Mouse (Mus musculus) lung, adult 2 months (tissue): ENCODE results near the gene Aifm1. TPM values are rescaled to one million over a fixed set of nuclear protein-coding genes. Genes with fewer than 3 reads are reported as not detected.
"Not testable (repeated sequence)": the region's sequence is repeated elsewhere in the genome, so short reads cannot be mapped to it uniquely, and the experiment has no call there.

Experiments used
- DNase-seq: peaks from one replicate; pipeline ENCODE4 v3.0.0; 2022
- H3K4me1 ChIP-seq: fragments of 200-500 bp; 2 replicates; pipeline ENCODE4 v1.6.1; 2011; ENCODE audit warnings: low read length; ENCODE audit not compliant: control insufficient read depth, insufficient read depth
- H3K4me3 ChIP-seq: fragments of 200-500 bp; replicated peaks from 2 replicates; pipeline ENCODE3; 2011; ENCODE audit warnings: low read depth, mild to moderate bottlenecking, control low read depth, low read length; ENCODE audit errors: extremely low read depth
- CTCF ChIP-seq: fragments of 200-500 bp; IDR thresholded peaks from 2 replicates; pipeline ENCODE4 v1.5.1; 2011; ENCODE audit warnings: mild to moderate bottlenecking, low read length, control low read depth; ENCODE audit not compliant: insufficient read depth
- POLR2A ChIP-seq: fragments of 200-500 bp; IDR thresholded peaks from 2 replicates; pipeline ENCODE4 v1.6.1; 2011; ENCODE audit warnings: low read depth, mild to moderate bottlenecking, control low read depth, low read length, borderline replicate concordance; ENCODE audit errors: extremely low read depth
- WGBS: fragments of 180-500 bp; shearing (Covaris S2); methylation state at CpG from one replicate; pipeline ENCODE4 v1.1.7; 2018; 5-methylcytosine and 5-hydroxymethylcytosine counted together
- polyA plus RNA-seq: library from polyadenylated mRNA; depleted of rRNA; stranded (reverse); fragments of >200 nt; gene quantifications from 2 replicates; pipeline ENCODE4 v1.2.3, GENCODE M21; 2012

Gene Aifm1
- polyA plus RNA-seq, 1 experiment: 10.6 TPM

DNA sequence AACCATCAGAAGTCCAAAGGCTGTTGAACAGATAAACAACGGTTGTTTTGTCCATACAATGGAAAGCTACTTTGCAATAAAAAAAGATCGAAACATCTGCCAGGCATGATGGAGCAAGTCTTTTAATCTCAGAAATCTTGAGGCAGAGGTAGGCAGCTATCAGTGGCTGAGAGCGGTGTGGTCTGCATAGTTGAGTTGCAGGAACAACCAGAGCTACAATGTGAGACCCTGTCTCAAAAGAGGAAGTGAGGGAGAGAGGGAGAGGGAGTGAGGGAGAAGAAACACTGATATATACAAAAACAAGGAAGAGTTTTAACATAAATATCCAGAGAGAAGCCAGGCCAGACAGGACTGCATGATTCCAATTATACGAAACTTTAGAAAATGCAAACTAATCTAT is 68.7 kb downstream of the Aifm1 start:
- TF ChIP-seq POLR2A (no peak), CTCF (no peak)
- H3K4me1 ChIP-seq: peaks cover 6% of the 10 kb centered on the region
- no peak overlapping the region for H3K4me3 ChIP-seq
- DNase-seq: no peak
- 70% methylated on average over 4 of the region's 4 CpGs for WGBS

DNA sequence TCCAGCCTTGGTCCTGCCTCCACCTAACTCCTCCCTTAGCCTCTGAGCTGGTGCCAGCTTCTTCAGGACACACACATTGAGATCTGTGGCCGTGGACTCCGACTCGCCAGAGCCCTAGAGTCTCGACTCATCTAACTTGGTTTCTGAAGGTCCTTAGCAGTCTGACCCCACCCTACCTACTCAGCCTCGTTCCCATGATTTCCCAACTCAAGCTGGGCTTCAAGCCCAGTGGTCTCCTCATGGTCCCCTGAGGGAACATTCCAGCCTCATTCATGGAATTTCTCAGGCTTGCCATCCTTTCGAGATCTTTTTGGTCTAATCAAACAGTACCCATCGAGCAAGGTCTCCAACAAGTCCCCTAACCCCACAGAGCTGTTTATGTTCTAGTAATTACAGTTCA is 71.4 kb downstream of the Aifm1 start:
- no peak for DNase-seq
- TF ChIP-seq POLR2A (no peak), CTCF (no peak)
- H3K4me3 ChIP-seq: no peak overlapping the region
- 59% methylated on average over 7 of the region's 7 CpGs for WGBS
- H3K4me1 ChIP-seq: peaks cover 14% of the 10 kb centered on the region

DNA sequence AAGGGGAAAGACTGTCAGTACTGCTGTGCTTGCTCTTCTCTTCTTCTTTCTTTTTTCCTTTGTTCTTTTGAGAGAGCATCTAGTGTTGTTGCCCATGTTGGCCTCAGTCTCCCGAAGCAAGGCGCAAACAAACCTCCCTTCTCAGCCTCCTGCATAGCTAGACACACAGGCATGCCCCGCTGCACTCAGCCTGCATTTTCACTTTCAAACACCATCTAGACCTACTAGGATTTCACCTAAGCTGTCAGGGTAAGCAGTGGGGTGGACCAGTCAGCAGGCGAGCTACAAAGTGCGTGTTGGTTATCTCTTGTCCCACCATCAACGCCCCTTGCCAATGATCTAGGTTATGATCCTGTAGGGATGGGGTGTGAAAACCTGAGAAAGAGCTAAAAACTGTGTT is 71.8 kb downstream of the Aifm1 start:
- TF ChIP-seq CTCF (no peak), POLR2A (no peak)
- DNase-seq: no peak
- H3K4me3 ChIP-seq: no peak overlapping the region
- H3K4me1 ChIP-seq: peaks cover 14% of the 10 kb centered on the region
- WGBS: 88% methylated on average over 6 of the region's 6 CpGs

DNA sequence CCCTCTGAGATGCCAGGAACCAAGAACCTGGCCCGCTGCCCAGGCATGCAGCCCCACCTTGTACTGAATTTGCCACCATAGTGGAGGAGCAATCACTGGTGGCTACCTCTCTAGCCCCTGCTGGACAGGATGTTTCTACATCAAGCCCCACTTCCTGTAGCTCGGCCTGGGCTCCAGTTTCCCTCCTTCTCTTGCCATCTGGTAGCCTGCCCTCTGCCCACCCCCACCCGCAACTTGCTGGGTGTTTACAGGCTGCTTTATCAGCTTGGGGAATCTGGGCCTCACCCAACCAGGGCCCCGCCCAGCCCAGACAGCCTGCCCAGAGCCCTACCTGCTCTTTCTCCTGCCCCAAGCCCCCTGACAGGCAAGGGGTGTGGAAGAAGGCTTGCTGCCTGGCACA is 74.3 kb downstream of the Aifm1 start:
- TF ChIP-seq POLR2A: no peak
- no peak for TF ChIP-seq CTCF
- 43% methylated on average over 4 of the region's 4 CpGs for WGBS
- Histone ChIP-seq H3K4me1 (peaks cover 17% of the 10 kb centered on the region), H3K4me3 (no peak overlapping the region)
- no peak for DNase-seq

DNA sequence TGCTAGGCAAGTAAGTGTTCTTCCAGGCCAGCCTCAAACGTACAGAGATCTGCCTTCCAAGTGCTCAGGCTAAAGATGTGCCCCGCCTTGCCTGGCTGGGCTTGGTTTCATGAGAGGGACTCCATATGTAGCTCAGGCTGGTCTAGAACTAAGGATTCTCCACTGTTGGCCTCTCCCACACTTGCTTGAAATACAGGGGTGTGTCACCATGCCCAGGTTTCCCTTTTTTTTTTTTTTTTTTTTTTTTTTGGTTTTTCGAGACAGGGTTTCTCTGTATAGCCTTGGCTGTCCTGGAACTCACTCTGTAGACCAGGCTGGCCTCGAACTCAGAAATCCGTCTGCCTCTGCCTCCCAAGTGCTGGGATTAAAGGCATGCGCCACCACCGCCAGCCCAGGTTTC is 77.3 kb downstream of the Aifm1 start:
- 73% methylated on average over 7 of the region's 7 CpGs for WGBS
- H3K4me1 ChIP-seq: peaks cover 15% of the 10 kb centered on the region
- not testable (repeated sequence) for DNase-seq, H3K4me3 ChIP-seq

DNA sequence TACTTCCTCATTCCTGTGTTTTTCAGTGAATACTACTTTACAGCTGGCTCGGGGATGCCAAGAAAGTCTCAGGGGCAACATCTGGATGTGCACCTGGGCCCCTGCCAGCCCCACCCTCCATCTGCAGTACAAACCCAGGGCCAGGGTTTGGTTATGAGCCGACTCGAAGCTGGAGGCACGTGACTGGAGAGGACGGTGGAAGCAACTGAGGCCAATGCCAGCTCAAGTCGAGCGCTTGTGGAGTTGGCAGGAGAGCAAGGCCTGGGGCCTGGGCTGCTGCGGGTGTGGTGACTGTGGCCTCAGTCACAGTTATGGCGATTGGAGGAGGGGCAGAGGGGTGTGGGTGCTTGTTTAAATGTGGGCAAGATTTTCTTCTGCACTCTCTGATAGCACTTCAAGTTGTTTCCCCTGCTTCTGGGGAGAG is 77.9 kb downstream of the Aifm1 start:
- peaks cover 15% of the 10 kb centered on the region for H3K4me1 ChIP-seq
- no peak for DNase-seq
- WGBS: 41% methylated on average over 9 of the region's 9 CpGs
- TF ChIP-seq POLR2A (no peak), CTCF (no peak)
- no peak overlapping the region for H3K4me3 ChIP-seq

DNA sequence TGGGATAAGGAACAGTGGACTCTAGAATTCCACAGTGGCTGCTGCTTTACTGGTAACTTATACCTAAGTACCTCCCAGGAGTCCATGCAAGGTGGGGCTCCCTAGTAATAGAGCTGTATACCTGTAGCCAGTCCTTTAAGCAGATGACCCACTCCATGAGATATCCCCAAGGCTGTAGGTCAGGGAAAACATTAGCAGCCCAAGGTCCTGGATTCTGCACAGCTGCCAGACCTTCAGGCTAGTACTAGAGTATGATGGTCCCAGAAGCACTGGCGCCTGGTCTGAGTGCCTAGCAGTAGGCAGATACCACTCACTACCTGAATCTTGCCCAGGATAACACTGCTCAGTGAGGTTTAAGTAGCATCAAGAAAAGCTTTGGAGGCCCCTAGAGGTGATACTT is 79.1 kb downstream of the Aifm1 start:
- WGBS: 90% methylated on average over 1 of the region's 1 CpGs
- no peak overlapping the region for H3K4me3 ChIP-seq
- no peak for DNase-seq
- peaks cover 10% of the 10 kb centered on the region for H3K4me1 ChIP-seq
- TF ChIP-seq CTCF: no peak
- TF ChIP-seq POLR2A: no peak

DNA sequence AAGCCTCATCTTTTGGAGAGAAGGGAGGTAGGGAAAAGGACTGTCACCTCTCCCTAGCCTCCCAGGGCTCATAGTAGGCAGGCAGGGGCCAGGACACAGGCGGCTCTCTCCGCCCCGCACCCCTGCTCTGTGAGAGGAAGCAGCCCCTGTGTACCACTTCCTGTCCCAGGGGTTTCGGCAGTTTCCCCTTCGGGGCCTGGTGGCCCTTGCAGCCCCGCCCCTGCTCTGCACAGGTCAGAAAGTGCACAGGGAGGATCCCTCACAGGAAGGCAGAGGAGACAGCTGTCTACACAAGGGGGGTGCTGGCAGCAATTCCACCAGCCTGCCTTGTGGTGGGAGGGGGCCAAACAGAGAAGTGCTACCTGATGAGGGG is 79.8 kb downstream of the Aifm1 start:
- TF ChIP-seq POLR2A: no peak
- no peak for TF ChIP-seq CTCF
- WGBS: 45% methylated on average over 6 of the region's 6 CpGs
- H3K4me3 ChIP-seq: peak overlapping the region; percentile 9
- H3K4me1 ChIP-seq: peaks cover 6% of the 10 kb centered on the region; the same call in 1 of the 2 replicates
- DNase-seq: no peak

DNA sequence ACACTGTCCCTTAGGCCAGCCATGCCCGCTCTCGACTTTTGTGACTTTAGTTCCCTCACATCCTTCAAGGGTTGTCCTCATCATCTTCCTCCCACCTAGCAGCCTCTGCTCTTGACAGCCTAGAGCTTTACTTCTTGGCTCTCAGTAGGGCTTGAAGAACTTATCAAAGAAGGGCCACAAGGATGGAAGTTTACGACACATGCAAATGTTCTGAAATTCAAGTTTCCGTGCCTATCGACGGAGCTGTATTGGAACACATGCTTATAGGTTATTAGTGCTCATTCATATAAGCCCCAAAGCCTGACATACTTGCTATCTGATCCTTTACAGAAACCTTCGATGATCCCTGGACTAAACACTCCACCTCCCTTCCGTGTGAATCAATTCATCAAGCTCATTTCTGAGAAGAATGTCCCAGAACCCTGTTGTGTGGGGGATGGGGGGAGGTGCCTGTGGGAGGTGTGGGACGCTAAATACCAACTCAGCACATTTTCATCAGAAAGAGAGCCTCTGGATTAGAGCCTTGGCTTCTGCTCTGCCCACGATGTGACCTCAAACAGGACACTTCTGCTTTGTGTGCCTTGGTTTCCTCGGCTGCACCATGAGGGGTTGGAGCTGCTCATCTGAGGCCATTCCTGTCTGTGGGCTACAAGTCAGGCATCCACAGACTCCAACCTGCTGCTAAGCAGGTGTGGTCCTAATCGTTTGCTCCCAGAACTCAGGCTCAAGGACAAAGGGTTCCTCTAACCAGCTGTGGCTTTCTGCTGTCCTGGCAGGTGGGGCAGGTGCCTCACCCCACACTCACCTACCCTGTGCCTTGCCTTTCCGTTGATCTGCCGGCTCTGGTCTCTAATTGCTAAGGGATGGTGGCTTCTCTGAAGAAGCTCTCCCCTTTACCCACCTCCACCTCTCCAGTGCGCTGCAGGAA is 80.5 kb downstream of the Aifm1 start:
- no peak for DNase-seq
- 65% methylated on average over 15 of the region's 15 CpGs for WGBS
- peaks cover 8% of the 10 kb centered on the region; the same call in 1 of the 2 replicates for H3K4me1 ChIP-seq
- peak overlapping the region; percentile 9 for H3K4me3 ChIP-seq
- TF ChIP-seq POLR2A (no peak), CTCF (no peak)

DNA sequence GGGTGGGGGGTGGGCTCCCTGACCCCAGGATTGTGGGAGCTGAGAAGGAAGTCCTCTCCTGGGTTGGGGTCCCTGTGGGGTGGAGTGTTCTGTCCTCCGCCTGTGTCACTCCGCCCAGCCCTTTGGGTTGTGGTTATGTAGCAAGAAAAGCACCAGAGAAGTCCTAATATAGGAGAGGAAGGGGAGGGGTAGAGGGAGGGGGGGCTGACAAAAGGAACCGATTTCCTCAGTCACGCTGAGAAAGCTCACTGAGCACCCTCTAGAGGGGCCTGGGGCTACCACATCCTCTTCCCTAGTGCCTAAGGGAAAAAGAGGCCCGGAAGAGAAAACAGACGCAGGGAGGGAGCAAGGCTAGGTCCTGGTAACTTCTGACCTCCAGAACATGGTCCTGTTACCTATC is 83.8 kb downstream of the Aifm1 start:
- no peak for DNase-seq
- Histone ChIP-seq H3K4me3 (no peak overlapping the region), H3K4me1 (peaks cover 9% of the 10 kb centered on the region; the same call in 1 of the 2 replicates)
- TF ChIP-seq CTCF (no peak), POLR2A (no peak)
- WGBS: 47% methylated on average over 6 of the region's 6 CpGs
